Mouse (Mus musculus) CD4-positive helper T cell, adult 2 months (primary cell): ENCODE results near the gene Mrpl53.

Experiments
- DNase-seq: peaks from one replicate; pipeline ENCODE4 v3.0.0-alpha.2; 2012; ENCODE audit warnings: low read depth, missing footprints, low spot score

Mrpl53 gene

DNA sequence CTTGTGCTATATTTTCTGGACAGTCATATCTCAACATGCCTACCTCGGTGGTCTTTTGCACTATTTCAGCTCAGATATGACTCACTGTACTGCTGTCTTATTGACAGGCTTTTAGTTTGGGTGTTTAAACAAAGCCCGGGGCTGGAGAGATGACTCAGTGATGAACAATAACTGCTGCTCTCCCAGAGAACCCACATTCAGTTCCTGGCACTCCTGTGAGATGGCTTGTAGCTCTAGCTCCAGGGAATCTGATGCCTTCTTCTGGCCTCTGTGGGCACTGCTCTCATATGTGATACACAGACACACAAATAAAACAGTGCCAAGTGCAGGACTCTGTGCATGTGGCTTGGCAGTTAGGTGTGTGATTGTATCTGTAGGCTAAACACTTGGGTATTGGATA lies 36.4 kb downstream of the Mrpl53 start:
- no peak for DNase-seq

DNA sequence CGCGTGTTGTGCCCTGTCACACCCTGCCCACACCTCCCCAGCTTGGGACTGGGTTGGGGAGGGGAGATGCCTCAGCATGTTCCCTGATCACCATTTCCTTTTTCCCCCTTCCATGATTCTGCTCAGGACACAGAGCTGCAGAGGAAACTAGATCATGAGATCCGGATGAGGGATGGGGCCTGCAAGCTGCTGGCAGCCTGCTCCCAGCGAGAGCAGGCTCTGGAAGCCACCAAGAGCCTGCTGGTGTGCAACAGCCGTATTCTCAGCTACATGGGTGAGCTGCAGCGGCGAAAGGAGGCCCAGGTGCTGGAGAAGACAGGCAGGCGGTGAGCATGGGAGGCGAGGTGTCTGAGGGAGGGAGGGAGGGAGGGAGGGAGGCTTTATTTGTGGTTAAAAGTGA lies 37.0 kb downstream of the Mrpl53 start:
- no peak for DNase-seq

DNA sequence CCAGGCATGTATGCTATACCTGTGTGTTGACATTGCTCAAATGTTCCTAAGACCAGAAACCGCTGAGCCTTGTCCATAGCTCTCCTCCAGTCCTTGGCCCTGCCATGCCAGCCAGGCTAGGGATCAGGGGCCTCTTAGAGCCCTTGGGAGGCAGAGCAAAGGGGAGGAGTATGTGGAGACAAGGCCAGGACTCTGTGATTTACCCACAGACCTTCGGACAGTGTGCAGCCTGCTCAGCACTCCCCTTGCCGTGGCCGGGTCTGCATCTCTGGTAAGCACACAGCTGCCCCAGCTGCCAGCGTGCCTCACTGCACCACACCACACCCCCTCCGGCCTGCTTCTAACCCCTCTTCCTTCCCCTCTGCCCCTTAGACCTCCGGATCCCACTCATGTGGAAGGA lies 38.4 kb downstream of the Mrpl53 start:
- no peak for DNase-seq

DNA sequence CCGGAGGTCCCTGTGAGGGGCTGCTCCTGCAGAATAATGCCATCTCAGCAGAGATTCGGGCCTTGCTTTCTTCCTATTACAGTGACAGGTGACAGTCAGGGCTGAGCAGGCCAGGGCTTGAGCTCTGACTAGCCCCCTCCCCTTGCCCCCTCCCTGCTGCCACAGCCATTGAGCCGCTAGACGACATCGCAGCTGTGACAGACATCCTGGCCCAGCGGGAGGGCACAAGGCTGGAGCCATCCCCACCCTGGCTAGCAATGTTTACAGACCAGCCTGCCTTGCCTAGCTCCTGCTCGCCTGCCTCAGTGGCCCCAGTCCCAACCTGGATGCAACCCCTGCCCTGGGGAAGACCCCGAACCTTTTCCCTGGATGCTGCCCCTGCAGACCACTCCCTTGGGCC lies 42.9 kb downstream of the Mrpl53 start:
- DNase-seq: no peak

DNA sequence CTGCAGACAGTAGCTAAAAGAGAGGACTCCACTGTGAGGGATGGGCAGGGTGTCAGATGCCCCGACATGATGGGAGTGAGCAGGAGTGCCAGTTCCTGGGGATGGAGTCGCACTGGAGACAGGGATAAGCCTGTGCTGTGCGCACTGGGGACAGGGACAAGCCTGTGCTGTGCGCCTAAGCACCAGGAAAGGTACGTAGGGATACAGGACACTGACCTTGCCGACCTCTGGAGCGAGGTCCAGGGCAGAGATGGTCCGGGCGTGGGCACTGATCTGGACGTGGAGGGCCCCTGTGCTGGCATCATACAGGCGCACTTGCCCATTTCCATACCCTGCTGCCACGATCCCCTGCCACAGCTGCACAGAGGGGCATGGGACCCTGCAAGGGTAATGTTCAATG lies 44.2 kb downstream of the Mrpl53 start:
- no peak for DNase-seq

DNA sequence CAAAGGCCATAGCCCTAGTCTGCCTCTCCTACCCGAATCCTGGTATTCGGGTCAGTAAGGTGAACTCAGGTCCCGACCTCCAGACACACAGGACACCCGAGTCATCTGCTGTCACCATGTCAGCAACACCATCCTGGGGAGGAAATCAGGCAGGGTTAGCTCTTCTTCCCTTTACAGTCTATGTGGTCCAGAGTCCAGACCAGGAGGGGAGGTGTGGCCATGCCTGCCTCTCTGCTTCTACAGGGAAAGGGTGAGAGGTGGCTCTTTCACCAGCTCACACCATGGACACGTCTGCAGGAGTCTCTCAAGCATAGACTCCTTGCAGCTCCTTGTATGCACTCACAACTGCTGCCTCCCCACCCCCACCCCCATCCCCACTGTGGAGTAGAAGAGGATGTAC lies 44.6 kb downstream of the Mrpl53 start:
- DNase-seq: no peak

DNA sequence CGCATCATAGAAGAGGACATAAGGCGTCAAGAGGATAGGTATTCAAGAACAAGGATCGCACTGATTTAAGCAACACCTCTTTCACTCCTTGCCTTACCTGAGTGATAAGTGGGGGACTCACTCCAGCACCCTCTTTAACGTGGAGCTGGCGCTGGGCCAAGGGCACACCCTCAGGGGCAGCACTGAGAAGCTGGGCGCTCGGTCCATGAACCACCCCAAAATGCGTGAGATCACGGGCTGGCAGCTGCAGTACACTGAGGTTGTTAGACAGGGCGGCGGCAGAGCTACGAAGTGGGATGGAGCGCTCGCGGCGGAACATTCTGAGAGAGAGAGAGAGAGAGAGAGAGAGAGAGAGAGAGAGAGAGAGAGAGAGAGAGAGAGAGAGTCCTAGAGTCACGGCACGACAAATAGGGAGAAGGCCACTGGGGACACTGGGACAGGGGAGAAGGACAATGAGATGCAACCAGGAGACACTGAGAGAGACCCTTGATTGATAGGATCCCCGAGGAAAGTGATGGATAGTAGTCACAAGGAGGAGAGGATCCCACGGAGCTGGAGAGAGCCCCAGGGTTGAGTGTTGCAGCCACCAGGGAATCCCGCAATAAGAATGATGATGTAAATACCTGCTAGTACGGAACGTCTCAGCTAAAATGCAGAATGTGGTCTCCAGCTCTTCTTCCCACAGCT lies 46.9 kb downstream of the Mrpl53 start:
- peak; percentile 21 for DNase-seq

DNA sequence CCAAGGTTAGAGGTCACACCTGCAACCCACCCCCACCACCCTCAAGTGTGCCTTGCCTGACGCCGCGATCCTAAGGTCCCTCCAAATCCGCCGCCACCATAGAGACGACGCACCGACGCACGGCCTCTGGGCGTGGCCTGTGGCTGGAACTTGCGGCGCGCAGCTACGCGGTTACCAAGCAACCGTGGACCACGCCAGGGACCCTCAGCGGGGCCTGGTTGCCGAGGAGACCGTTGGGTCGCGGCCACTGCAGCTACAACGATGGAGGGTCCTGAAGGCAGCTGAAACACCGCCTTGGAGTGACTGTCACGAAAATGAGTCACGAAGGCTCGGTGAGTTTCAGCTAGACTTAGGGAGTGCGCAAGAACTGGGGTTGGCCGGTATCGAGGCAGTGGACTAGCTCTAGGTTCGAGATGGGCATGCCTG lies 47.4 kb downstream of the Mrpl53 start, which contains the start of the genes Wdr54 and 1700003E16Rik:
Gene Wdr54 (minus strand): TSS at position 139 of the 426 bp plus-strand sequence.
Gene 1700003E16Rik (plus strand): TSS at position 146 of the 426 bp plus-strand sequence.
- peak; percentile 68 for DNase-seq

DNA sequence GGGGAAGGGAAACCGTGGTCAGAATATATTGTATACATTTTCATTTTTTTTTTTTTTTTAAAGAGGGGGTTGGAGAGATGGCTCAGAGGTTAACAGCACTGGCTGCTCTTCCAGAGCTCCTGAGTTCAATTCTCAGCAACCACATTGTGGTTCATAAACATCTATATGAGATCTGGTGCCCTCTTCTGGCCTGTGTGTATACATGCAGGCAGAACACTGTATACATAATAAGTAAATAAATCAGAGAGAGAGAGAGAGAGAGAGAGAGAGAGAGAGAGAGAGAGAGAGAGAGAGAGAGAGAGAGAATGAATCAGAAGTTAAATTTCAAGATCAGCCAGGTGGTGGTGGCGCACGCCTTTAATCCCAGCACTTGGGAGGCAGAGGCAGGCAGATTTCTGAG lies 50.6 kb downstream of the Mrpl53 start:
- DNase-seq: peak; percentile 76
